Mouse (Mus musculus) thymus, postnatal 4 days (tissue): Measurements from ENCODE around the gene Fbxl20.

Experiments used
- DNase-seq: peaks from one replicate; pipeline ENCODE4 v3.0.0; 2021

Fbxl20 gene

GRCm38 (mm10) chr11:98047745-98048144, 102.5 kb downstream of the Fbxl20 start:
- DNase-seq = no peak

GRCm38 (mm10) chr11:98046466-98046865, 103.7 kb downstream of the Fbxl20 start:
- DNase-seq = no peak

GRCm38 (mm10) chr11:98045596-98045995, 104.6 kb downstream of the Fbxl20 start:
- DNase-seq = peak; percentile 59

- DNase-seq = no peak
Measured at GRCm38 (mm10) chr11:98044074-98044473, 106.1 kb downstream of the Fbxl20 start.

GRCm38 (mm10) chr11:98042741-98043140, 107.5 kb downstream of the Fbxl20 start:
- DNase-seq = no peak

GRCm38 (mm10) chr11:98040975-98041374, 109.2 kb downstream of the Fbxl20 start:
- no peak for DNase-seq

- no peak for DNase-seq
Measured at GRCm38 (mm10) chr11:98037871-98038270, 112.3 kb downstream of the Fbxl20 start.

- DNase-seq = peak; percentile 24
Measured at GRCm38 (mm10) chr11:98035977-98036377, 114.2 kb downstream of the Fbxl20 start.

- no peak for DNase-seq
Measured at GRCm38 (mm10) chr11:98034840-98035239, 115.4 kb downstream of the Fbxl20 start.

- DNase-seq = no peak
Measured at GRCm38 (mm10) chr11:98034061-98034460, 116.1 kb downstream of the Fbxl20 start.
